Mouse (Mus musculus) heart, postnatal 36 days (tissue): ENCODE measurements at regions not wholly inside any gene's neighbourhood (a gene's known extent, or its start where the extent isn't known, plus 50 kb on each side); places are given as distances from the start of the nearest gene placed in this dataset.
A peak's percentile ranks its signal among the peaks of the same experiment; 100 is the strongest.

ENCODE experiments used
- DNase-seq, 2 experiments: peaks; one replicate each; pipeline ENCODE4 v3.0.0; 2021 to 2022
- intact Hi-C: fragments of 180-260 bp; cut with DNase I; formaldehyde crosslinking; loops from one replicate; pipeline ENCODE4 v1.15.1; 2025

- intact Hi-C loops: no loop called here
- DNase-seq: no peak
Measured at GRCm38 (mm10) chr8:112219656-112220055, 204.8 kb upstream of the Gm6793 start.

DNA sequence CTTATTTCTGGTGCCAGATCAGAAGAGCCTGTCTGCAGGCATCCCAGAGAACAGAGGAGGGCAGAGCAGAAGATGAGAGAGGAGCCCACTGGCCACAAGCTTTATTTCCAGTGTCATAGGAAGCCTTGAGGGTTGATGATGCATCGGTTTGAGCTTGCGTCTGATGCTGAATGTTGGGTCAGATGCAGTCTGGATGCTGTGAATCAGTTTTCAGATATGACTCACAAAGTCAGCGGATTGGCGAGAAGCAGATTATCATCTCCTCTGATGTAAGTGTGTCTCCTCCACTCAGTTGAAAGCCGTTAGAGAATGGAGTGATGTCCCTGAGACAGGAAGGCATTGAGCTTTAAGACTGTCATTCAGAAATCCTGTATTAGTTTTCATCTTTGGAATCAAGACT is 197.3 kb upstream of the Gm6793 start:
- DNase-seq: no peak
- intact Hi-C loops: no loop called here

- intact Hi-C loops: no loop called here
- DNase-seq: no peak
Measured at GRCm38 (mm10) chr8:112196423-112196822, 181.6 kb upstream of the Gm6793 start.

- intact Hi-C loops: no loop called here
- DNase-seq: no peak
Measured at GRCm38 (mm10) chr8:112195880-112196279, 181.0 kb upstream of the Gm6793 start.

DNA sequence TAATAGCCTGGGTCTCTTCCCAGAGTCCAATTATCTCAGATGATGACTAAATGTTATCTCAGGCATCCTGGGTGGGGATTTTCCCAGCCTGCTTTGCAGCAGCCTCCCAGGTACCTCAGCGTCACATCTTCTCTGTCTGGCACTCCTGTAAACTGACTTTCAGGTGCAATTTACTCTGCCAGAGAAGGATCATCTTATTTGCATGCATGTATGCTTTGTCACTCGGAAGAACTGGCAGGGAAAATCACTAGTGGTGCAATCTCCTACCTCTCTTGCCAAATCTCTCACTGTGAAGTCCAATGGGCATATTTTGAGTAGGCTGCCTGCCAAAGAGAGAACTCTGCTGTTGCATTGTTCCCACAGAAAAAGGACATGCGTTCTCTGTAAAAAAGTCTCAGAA is 177.0 kb upstream of the Gm6793 start:
- intact Hi-C loops: no loop called here
- DNase-seq: no peak

DNA sequence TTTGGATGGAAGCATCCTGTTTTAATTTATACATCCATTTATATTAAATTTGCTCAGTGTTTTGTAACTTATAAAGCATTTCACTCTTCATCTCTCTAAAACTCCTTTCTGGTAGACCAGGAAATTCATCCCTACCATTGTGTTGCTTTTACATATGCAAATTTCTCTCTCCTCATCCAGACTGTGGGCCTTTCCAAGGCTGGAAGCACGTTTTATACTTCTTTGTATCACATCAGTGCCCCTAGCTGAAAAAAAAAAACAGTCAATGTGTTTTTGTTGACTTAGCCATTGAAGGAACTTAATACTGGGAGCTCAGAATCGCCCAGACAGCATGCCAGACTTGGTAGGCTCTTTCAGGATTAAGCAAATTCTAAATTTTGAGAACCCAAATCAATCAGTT is 174.9 kb upstream of the Gm6793 start:
- DNase-seq: no peak
- intact Hi-C loops: no loop called here

DNA sequence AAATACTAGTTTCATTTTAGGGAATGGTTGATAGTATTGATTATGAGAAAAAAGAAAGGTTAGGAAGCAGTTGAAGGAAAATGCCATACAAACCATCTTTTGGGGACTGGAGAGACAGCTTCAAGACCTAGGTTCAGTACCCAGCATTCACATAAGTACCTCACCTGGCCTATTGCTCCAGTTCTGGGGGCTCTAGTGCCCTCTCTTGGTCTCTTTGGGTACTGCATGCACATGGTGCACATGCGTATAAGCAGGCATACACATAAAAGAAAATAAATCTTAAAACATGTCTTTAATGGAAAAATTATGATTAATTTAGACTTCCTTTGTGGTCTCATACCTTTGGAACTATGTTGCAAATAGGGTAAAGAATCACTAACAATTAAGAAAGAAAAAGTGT is 155.3 kb upstream of the Gm6793 start:
- no peak for DNase-seq
- intact Hi-C loops: no loop called here

GRCm38 (mm10) chr8:112156656-112157055 is 141.8 kb upstream of the Gm6793 start:
- no peak for DNase-seq
- intact Hi-C loops: no loop called here

GRCm38 (mm10) chr8:112138924-112139323 is 124.1 kb upstream of the Gm6793 start:
- intact Hi-C loops: no loop called here
- DNase-seq: no peak

GRCm38 (mm10) chr8:112130196-112130595 is 115.4 kb upstream of the Gm6793 start:
- DNase-seq: no peak
- intact Hi-C loops: no loop called here

- peak; percentile 19 to 21 for DNase-seq
- intact Hi-C loops: no loop called here
Measured at GRCm38 (mm10) chr8:112128833-112129518, 114.1 kb upstream of the Gm6793 start.

DNA sequence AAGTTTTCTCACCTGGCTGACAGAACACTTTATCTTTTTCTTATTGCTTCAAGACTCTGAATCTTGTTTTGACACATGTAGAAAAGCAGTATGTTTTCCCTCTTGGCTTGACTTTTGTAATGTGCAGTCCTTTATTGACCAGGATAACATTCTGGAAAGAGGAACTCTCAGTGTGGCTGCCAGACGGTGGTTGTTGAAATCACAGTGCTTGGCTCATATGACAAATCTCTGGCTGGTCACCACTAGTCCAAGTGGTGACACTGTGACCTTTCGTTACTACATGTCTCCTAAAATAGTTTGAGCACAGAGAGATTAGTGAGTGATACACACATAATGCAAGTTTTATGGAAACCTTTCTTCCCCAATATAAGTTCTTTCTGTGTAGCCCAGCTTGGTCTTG is 97.1 kb upstream of the Gm6793 start:
- DNase-seq: peak in 1 of 2 experiments; percentile 3
- intact Hi-C loops: no loop called here

DNA sequence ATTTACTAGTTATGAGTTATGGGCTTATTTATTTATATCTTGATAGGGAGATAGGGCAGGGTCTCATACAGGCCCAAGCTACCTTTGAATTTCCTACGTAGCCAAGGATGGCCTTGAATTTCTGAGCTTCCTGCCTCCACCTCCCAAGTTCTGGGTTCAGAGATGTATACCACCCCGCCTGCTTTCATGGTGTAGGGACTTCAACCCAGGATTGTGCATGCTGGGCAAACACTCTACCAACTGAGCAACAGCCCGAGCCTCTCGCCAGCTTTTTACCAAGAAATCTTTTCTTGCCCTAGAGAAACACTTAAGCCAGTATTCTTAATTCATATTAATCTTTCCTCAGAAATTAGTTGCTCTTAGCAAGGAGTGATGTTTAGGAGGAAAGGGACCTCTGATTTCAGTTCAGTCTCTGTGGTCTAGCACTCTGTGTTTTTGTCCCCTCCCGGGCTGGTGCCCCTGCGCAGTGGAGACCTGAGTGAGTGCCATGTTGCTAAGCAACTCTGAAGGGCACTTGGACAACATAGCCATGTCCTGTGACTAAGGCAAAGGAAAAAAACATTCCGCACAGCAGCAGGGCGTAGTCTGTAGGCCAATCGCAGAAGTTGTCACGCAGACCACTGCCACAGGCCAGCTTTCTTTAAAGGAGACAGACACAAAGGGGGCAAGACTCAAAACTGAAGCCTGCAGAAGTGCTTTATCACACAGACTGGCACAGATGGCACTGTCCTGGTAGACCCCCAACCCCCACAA is 83.2 kb upstream of the Gm6793 start:
- DNase-seq: peak; percentile 34
- intact Hi-C loops: no loop called here

GRCm38 (mm10) chr8:112094881-112095280 is 80.0 kb upstream of the Gm6793 start:
- DNase-seq: no peak
- intact Hi-C loops: no loop called here

- DNase-seq: no peak
- intact Hi-C loops: no loop called here
Measured at GRCm38 (mm10) chr8:112093554-112093953, 78.7 kb upstream of the Gm6793 start.

DNA sequence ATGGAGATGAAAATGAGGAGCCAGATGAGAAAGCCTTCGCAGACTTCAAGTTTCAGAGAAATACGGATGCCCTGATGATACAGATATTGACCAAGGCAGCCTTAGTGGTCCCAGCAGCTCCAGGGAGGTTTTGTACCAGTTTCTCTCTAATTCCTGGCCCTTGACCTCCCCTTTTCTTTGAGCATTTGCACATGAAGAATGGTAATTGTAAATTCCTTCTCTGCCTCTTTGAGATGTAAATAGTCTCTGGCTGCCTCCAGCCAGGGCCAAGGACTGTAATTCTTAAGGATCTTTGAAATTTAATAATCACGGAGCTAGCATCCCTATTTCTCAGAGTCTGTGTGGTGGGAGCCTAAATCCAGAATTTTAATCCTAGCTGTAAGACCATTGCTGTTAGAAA is 78.0 kb upstream of the Gm6793 start:
- DNase-seq: no peak
- intact Hi-C loops: no loop called here

- intact Hi-C loops: no loop called here
- no peak for DNase-seq
Measured at GRCm38 (mm10) chr8:112078621-112079020, 63.8 kb upstream of the Gm6793 start.

GRCm38 (mm10) chr8:112072205-112072604 is 57.4 kb upstream of the Gm6793 start:
- DNase-seq: no peak
- intact Hi-C loops: no loop called here

- no peak for DNase-seq
- intact Hi-C loops: no loop called here
Measured at GRCm38 (mm10) chr8:112070251-112070650, 55.4 kb upstream of the Gm6793 start.
